Mouse (Mus musculus): ENCODE data around the gene Celf2. TPM values are rescaled to one million over a fixed set of nuclear protein-coding genes. Genes with fewer than 3 reads are reported as not detected.
"Not testable (repeated sequence)": the region's sequence is repeated elsewhere in the genome, so short reads cannot be mapped to it uniquely, and the experiment has no call there.

Celf2 gene
- polyA plus RNA-seq, 1 experiment from 2014 or later: 12.3 TPM

DNA sequence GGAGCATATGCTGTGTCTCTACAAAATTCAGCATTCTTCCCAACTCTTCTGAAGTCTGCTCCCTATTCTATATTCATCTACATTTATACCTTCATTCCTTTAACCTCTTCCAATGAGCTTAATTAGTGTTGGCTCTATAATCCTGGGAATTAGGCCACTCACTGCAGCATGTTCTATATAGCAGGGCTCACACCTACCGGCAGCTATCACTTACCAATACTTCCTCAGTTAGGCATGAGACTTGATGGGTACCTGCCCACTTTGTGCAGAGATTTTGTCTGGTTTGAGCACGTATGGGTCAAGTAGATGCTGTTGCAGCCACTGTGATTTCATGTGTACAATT, 198.6 kb downstream of the Celf2 start:
- WGBS: 91% methylated on average over 2 of the region's 2 CpGs
- H3K4me3 ChIP-seq (ENCODE audit: low read length): no peak overlapping the region
- ATAC-seq (ENCODE audit: low FRiP score, low TSS enrichment): no peak

GRCm38 (mm10) chr2:7310129-7310839, 199.1 kb downstream of the Celf2 start:
- Histone ChIP-seq H3K4me1 (ENCODE audit: control insufficient read depth, insufficient read depth, low read length) (no peaks in the 10 kb centered on the region), H3K9me3 (ENCODE audit: control insufficient read depth, low read length) (no peaks in the 10 kb centered on the region), H3K27ac (ENCODE audit: low read depth, low read length) (no peak overlapping the region), H3K27me3 (ENCODE audit: control insufficient read depth, insufficient read depth, low read length) (no peaks in the 10 kb centered on the region), H3K9ac (ENCODE audit: low read depth, low read length) (no peak overlapping the region), H3K4me2 (replicated peaks; ENCODE audit: low read depth, low read length) (no peak overlapping the region), H3K36me3 (ENCODE audit: control insufficient read depth, insufficient read depth, low read length) (no peaks in the 10 kb centered on the region), H3K4me3 (ENCODE audit: low read length) (no peak overlapping the region)
- 37% methylated on average over 2 of the region's 2 CpGs for WGBS
- no peak for ATAC-seq (ENCODE audit: low FRiP score, low TSS enrichment)

More for the DNA sequence above, 198.6 kb downstream of the Celf2 start:
- Histone ChIP-seq H3K4me1 (ENCODE audit: control insufficient read depth, insufficient read depth, low read length) (no peaks in the 10 kb centered on the region), H3K36me3 (ENCODE audit: control insufficient read depth, insufficient read depth, low read length) (no peaks in the 10 kb centered on the region), H3K4me2 (replicated peaks; ENCODE audit: low read depth, low read length) (no peak overlapping the region), H3K27ac (ENCODE audit: low read depth, low read length) (no peak overlapping the region), H3K9me3 (ENCODE audit: control insufficient read depth, low read length) (no peaks in the 10 kb centered on the region), H3K9ac (ENCODE audit: low read depth, low read length) (no peak overlapping the region), H3K27me3 (ENCODE audit: control insufficient read depth, insufficient read depth, low read length) (no peaks in the 10 kb centered on the region)

- Histone ChIP-seq H3K4me1 (ENCODE audit: control insufficient read depth, insufficient read depth, low read length) (no peaks in the 10 kb centered on the region), H3K36me3 (ENCODE audit: control insufficient read depth, insufficient read depth, low read length) (no peaks in the 10 kb centered on the region), H3K27me3 (ENCODE audit: control insufficient read depth, insufficient read depth, low read length) (no peaks in the 10 kb centered on the region), H3K9me3 (ENCODE audit: control insufficient read depth, low read length) (no peaks in the 10 kb centered on the region), H3K4me2 (replicated peaks; ENCODE audit: low read depth, low read length) (no peak overlapping the region), H3K27ac (ENCODE audit: low read depth, low read length) (no peak overlapping the region), H3K9ac (ENCODE audit: low read depth, low read length) (no peak overlapping the region), H3K4me3 (ENCODE audit: low read length) (no peak overlapping the region)
- 60% methylated on average over 1 of the region's 1 CpGs for WGBS
- ATAC-seq (ENCODE audit: low FRiP score, low TSS enrichment): no peak
Measured at GRCm38 (mm10) chr2:7309324-7309723, 200.0 kb downstream of the Celf2 start.

DNA sequence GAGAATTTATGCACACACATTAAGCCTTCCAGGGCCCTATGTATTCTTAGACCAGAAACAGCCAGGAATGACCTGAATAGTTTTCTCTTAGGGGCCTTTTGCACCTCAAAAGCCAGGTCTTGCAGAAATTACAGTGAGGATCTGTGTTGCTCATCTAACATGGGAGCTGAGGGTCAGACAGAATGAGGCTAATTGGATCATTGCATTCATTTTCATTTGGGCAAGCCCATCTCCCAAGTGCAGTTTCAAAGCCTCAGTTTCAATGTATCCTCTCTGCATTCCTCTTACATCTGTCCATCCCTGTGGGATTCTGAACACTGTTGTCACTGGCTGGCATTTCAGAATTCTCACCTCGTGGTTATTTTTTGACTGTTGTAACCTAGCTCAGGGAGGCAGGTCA, 200.6 kb downstream of the Celf2 start:
- H3K9ac ChIP-seq (ENCODE audit: low read depth, low read length): no peak overlapping the region
- no peaks in the 10 kb centered on the region for H3K9me3 ChIP-seq (ENCODE audit: control insufficient read depth, low read length)
- 72% methylated on average over 1 of the region's 1 CpGs for WGBS
- H3K36me3 ChIP-seq (ENCODE audit: control insufficient read depth, insufficient read depth, low read length): no peaks in the 10 kb centered on the region
- no peaks in the 10 kb centered on the region for H3K27me3 ChIP-seq (ENCODE audit: control insufficient read depth, insufficient read depth, low read length)
- no peak for ATAC-seq (ENCODE audit: low FRiP score, low TSS enrichment)
- no peak overlapping the region for H3K4me2 ChIP-seq (replicated peaks; ENCODE audit: low read depth, low read length)
- H3K4me3 ChIP-seq (ENCODE audit: low read length): no peak overlapping the region
- no peaks in the 10 kb centered on the region for H3K4me1 ChIP-seq (ENCODE audit: control insufficient read depth, insufficient read depth, low read length)
- H3K27ac ChIP-seq (ENCODE audit: low read depth, low read length): no peak overlapping the region

DNA sequence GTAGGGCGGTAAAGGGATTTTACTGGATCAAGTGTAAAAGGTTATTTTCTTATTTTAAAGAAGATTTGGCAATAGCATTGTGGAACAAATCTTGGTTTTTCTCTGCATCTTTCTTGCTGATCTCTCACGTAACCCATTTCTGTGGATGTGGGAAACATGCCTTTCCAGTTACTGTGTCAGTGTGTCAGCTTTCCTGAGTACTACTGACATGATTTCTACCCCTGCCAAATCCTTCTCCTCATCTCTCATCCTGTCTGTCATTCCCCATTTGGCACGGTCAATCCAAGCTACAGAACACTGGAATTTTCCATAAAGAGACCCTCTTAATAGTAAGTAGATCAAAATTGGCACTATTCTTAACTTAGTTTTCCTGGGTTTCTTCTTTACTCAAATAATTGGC, 221.9 kb downstream of the Celf2 start:
- Histone ChIP-seq H3K4me3 (ENCODE audit: low read length) (no peak overlapping the region), H3K27me3 (ENCODE audit: control insufficient read depth, insufficient read depth, low read length) (no peaks in the 10 kb centered on the region), H3K36me3 (ENCODE audit: control insufficient read depth, insufficient read depth, low read length) (no peaks in the 10 kb centered on the region), H3K9ac (ENCODE audit: low read depth, low read length) (no peak overlapping the region), H3K4me2 (replicated peaks; ENCODE audit: low read depth, low read length) (no peak overlapping the region), H3K4me1 (ENCODE audit: control insufficient read depth, insufficient read depth, low read length) (no peaks in the 10 kb centered on the region), H3K27ac (ENCODE audit: low read depth, low read length) (no peak overlapping the region), H3K9me3 (ENCODE audit: control insufficient read depth, low read length) (no peaks in the 10 kb centered on the region)
- ATAC-seq (ENCODE audit: low FRiP score, low TSS enrichment): no peak
- 88% methylated on average over 3 of the region's 3 CpGs for WGBS

- ATAC-seq (ENCODE audit: low FRiP score, low TSS enrichment): no peak; the same call in 1 of the 2 replicates
- WGBS: 51% methylated on average over 4 of the region's 4 CpGs
Measured at GRCm38 (mm10) chr2:7273214-7273613, 236.1 kb downstream of the Celf2 start.

GRCm38 (mm10) chr2:7270051-7270450, 239.3 kb downstream of the Celf2 start:
- Histone ChIP-seq H3K27me3 (ENCODE audit: control insufficient read depth, insufficient read depth, low read length) (no peaks in the 10 kb centered on the region), H3K9ac (ENCODE audit: low read depth, low read length) (no peak overlapping the region), H3K36me3 (ENCODE audit: control insufficient read depth, insufficient read depth, low read length) (no peaks in the 10 kb centered on the region), H3K4me2 (replicated peaks; ENCODE audit: low read depth, low read length) (no peak overlapping the region), H3K27ac (ENCODE audit: low read depth, low read length) (no peak overlapping the region), H3K9me3 (ENCODE audit: control insufficient read depth, low read length) (no peaks in the 10 kb centered on the region), H3K4me3 (ENCODE audit: low read length) (no peak overlapping the region), H3K4me1 (ENCODE audit: control insufficient read depth, insufficient read depth, low read length) (no peaks in the 10 kb centered on the region)
- WGBS: 76% methylated on average over 7 of the region's 7 CpGs
- no peak for ATAC-seq (ENCODE audit: low FRiP score, low TSS enrichment)

More at GRCm38 (mm10) chr2:7273214-7273613, 236.1 kb downstream of the Celf2 start:
- H3K9ac ChIP-seq (ENCODE audit: low read depth, low read length): no peak overlapping the region
- no peak overlapping the region for H3K27ac ChIP-seq (ENCODE audit: low read depth, low read length)
- no peak overlapping the region for H3K4me2 ChIP-seq (replicated peaks; ENCODE audit: low read depth, low read length)
- no peak overlapping the region for H3K4me3 ChIP-seq (ENCODE audit: low read length)
- H3K9me3 ChIP-seq (ENCODE audit: control insufficient read depth, low read length): no peaks in the 10 kb centered on the region
- H3K4me1 ChIP-seq (ENCODE audit: control insufficient read depth, insufficient read depth, low read length): no peaks in the 10 kb centered on the region
- H3K36me3 ChIP-seq (ENCODE audit: control insufficient read depth, insufficient read depth, low read length): no peaks in the 10 kb centered on the region
- no peaks in the 10 kb centered on the region for H3K27me3 ChIP-seq (ENCODE audit: control insufficient read depth, insufficient read depth, low read length)

GRCm38 (mm10) chr2:7267166-7267565, 242.2 kb downstream of the Celf2 start:
- 90% methylated on average over 4 of the region's 4 CpGs for WGBS
- no peak for ATAC-seq (ENCODE audit: low FRiP score, low TSS enrichment)

GRCm38 (mm10) chr2:7262668-7263067, 246.7 kb downstream of the Celf2 start:
- ATAC-seq (ENCODE audit: low FRiP score, low TSS enrichment); H3K9ac ChIP-seq (ENCODE audit: low read depth, low read length); H3K27ac ChIP-seq (ENCODE audit: low read depth, low read length); H3K27me3 ChIP-seq (ENCODE audit: control insufficient read depth, insufficient read depth, low read length); H3K9me3 ChIP-seq (ENCODE audit: control insufficient read depth, low read length); H3K4me2 ChIP-seq (replicated peaks; ENCODE audit: low read depth, low read length); H3K36me3 ChIP-seq (ENCODE audit: control insufficient read depth, insufficient read depth, low read length); H3K4me1 ChIP-seq (ENCODE audit: control insufficient read depth, insufficient read depth, low read length); H3K4me3 ChIP-seq (ENCODE audit: low read length): not testable (repeated sequence)

More at GRCm38 (mm10) chr2:7267166-7267565, 242.2 kb downstream of the Celf2 start:
- H3K27me3 ChIP-seq (ENCODE audit: control insufficient read depth, insufficient read depth, low read length): no peaks in the 10 kb centered on the region
- H3K36me3 ChIP-seq (ENCODE audit: control insufficient read depth, insufficient read depth, low read length): no peaks in the 10 kb centered on the region
- H3K4me3 ChIP-seq (ENCODE audit: low read length): no peak overlapping the region
- H3K9ac ChIP-seq (ENCODE audit: low read depth, low read length): no peak overlapping the region
- H3K9me3 ChIP-seq (ENCODE audit: control insufficient read depth, low read length): no peaks in the 10 kb centered on the region
- H3K4me2 ChIP-seq (replicated peaks; ENCODE audit: low read depth, low read length): no peak overlapping the region
- H3K4me1 ChIP-seq (ENCODE audit: control insufficient read depth, insufficient read depth, low read length): no peaks in the 10 kb centered on the region
- no peak overlapping the region for H3K27ac ChIP-seq (ENCODE audit: low read depth, low read length)

Data from kidney, embryonic 14.5 days (tissue).